Mouse (Mus musculus) right cerebral cortex, postnatal 14 days (tissue): ENCODE measurements around the gene Slfn4.
"Not testable (repeated sequence)": the region's sequence is repeated elsewhere in the genome, so short reads cannot be mapped to it uniquely, and the experiment has no call there.

Source experiments
- DNase-seq: peaks from one replicate; pipeline ENCODE4 v3.0.0; 2022

Gene Slfn4

GRCm38 (mm10) chr11:83174948-83175539 is at the start of gene Slfn4:
TSS of gene Slfn4 (plus strand) at chr11:83175186.
- no peak for DNase-seq

GRCm38 (mm10) chr11:83125633-83126032 is 49.4 kb upstream of the Slfn4 start:
- not testable (repeated sequence) for DNase-seq

- not testable (repeated sequence) for DNase-seq
Observed at GRCm38 (mm10) chr11:83137253-83137652, 37.7 kb upstream of the Slfn4 start.

- DNase-seq: not testable (repeated sequence)
Observed at GRCm38 (mm10) chr11:83148939-83149338, 26.0 kb upstream of the Slfn4 start.

GRCm38 (mm10) chr11:83191134-83191893 is 16.3 kb downstream of the Slfn4 start, which contains the start of gene Slfn3:
TSS of gene Slfn3 (plus strand) at chr11:83191330.
- peak; percentile 3 for DNase-seq

GRCm38 (mm10) chr11:83192001-83192400 is 17.0 kb downstream of the Slfn4 start:
- DNase-seq: no peak

- no peak for DNase-seq
Observed at GRCm38 (mm10) chr11:83205002-83205401, 30.0 kb downstream of the Slfn4 start.

- no peak for DNase-seq
Observed at GRCm38 (mm10) chr11:83216119-83216518, 41.1 kb downstream of the Slfn4 start.

- DNase-seq: no peak
Observed at GRCm38 (mm10) chr11:83221328-83221877, 46.4 kb downstream of the Slfn4 start.

GRCm38 (mm10) chr11:83223367-83223766 is 48.4 kb downstream of the Slfn4 start:
- no peak for DNase-seq

- DNase-seq: not testable (repeated sequence)
Observed at GRCm38 (mm10) chr11:83223793-83224192, 48.8 kb downstream of the Slfn4 start.

- DNase-seq: no peak
Observed at GRCm38 (mm10) chr11:83224217-83224616, 49.2 kb downstream of the Slfn4 start.

GRCm38 (mm10) chr11:83224750-83225149 is 49.8 kb downstream of the Slfn4 start:
- no peak for DNase-seq

- no peak for DNase-seq
Observed at GRCm38 (mm10) chr11:83225371-83225960, 50.5 kb downstream of the Slfn4 start.

GRCm38 (mm10) chr11:83227926-83228723 is 53.1 kb downstream of the Slfn4 start:
- DNase-seq: no peak

GRCm38 (mm10) chr11:83230966-83231365 is 56.0 kb downstream of the Slfn4 start:
- DNase-seq: no peak

- not testable (repeated sequence) for DNase-seq
Observed at GRCm38 (mm10) chr11:83233621-83234020, 58.6 kb downstream of the Slfn4 start.

GRCm38 (mm10) chr11:83237390-83237789 is 62.4 kb downstream of the Slfn4 start:
- not testable (repeated sequence) for DNase-seq

GRCm38 (mm10) chr11:83238389-83238788 is 63.4 kb downstream of the Slfn4 start:
- DNase-seq: no peak

GRCm38 (mm10) chr11:83239811-83240210 is 64.8 kb downstream of the Slfn4 start:
- DNase-seq: no peak
